Mouse (Mus musculus): ENCODE results near the gene Yipf3. TPM values are rescaled to one million over a fixed set of nuclear protein-coding genes. Genes with fewer than 3 reads are reported as not detected.

Gene Yipf3
- polyA plus RNA-seq, 1 experiment, result 76.6 TPM

GRCm38 (mm10) chr17:46297028-46297363 lies 49.1 kb downstream of the Yipf3 start:
- TF ChIP-seq GATA1 (IDR thresholded peaks at IDR 0.05; ENCODE audit: low read length), result no peak

DNA sequence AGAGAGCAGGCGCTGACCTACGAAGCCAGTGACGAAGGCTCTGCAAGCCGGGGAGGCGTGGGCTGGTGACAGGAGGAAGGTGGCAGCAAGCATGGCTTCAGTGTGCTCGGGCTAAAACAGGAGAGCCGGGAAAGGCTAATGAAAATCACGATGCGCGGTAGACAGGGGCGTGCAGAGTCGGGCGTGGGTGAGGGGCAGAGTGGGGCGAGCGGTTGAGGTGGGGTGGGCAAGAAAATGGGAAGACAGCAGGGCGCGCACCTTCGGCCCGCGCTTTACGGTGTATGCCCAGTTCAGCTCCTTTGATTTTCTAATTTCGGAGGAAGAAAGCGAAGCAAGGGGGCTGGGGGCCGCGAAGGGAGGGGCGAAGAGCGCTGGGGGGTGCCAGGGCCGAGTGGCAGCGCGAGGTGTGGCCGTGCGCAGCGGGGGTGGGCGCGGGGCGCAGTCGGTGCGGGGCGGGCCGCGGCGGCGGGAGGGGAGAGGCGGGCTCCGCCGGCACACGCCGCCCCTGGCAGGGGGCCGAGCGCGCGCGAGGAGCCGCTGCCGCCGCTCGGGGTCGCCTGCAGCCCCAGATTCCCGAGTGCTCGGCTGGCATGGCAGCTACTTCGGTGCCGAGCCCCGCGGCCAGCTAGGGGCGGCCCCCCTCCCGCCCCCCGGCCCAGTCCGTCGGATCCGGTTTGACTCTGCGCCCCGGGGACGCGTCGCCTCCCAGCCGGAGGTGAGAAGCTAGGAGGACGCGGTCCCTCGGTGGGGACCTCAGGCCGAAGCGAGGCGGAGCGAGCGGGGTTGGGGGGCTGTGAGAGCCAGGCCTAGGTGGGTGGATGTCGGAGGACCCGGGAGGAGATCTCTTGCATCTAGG lies 49.7 kb downstream of the Yipf3 start, which contains the start of gene Dlk2:
Dlk2 (plus strand) TSS at position 58 of the 856 bp plus-strand sequence.
- no peak for TF ChIP-seq GATA1 (IDR thresholded peaks at IDR 0.05; ENCODE audit: low read length)

GRCm38 (mm10) chr17:46298220-46298913 lies 50.5 kb downstream of the Yipf3 start:
- no peak for TF ChIP-seq GATA1 (IDR thresholded peaks at IDR 0.05; ENCODE audit: low read length)

- TF ChIP-seq GATA1 (IDR thresholded peaks at IDR 0.05; ENCODE audit: low read length), result no peak
Measured at GRCm38 (mm10) chr17:46301892-46302291, 54.0 kb downstream of the Yipf3 start.

Other genes with a start within 250 kb of the Yipf3 start
- gene Vegfa, start 215.7 kb upstream of the Yipf3 start, polyA plus RNA-seq (2012), result 42.9 and 53.0 TPM in 2 replicates
- 91.7 and 133 TPM in 2 replicates for gene Mrps18a, start 137.1 kb upstream of the Yipf3 start, polyA plus RNA-seq (2012)
- gene Rsph9, start 103.9 kb upstream of the Yipf3 start, polyA plus RNA-seq (2012), result 0.08 TPM in 1 of 2 replicates, not detected in the other
- gene Mad2l1bp, start 94.5 kb upstream of the Yipf3 start, polyA plus RNA-seq (2012), result 7.0 and 14.8 TPM in 2 replicates
- 38.1 and 53.1 TPM in 2 replicates for gene Gtpbp2, start 87.0 kb upstream of the Yipf3 start, polyA plus RNA-seq (2012)
- 1.6 and 1.7 TPM in 2 replicates for gene Polh, start 45.4 kb upstream of the Yipf3 start, polyA plus RNA-seq (2012)
- gene Xpo5, start 45.3 kb upstream of the Yipf3 start, polyA plus RNA-seq (2012), result 20.8 and 31.0 TPM in 2 replicates
- 16.5 and 28.3 TPM in 2 replicates for gene Polr1c, start within 50 bp of the Yipf3 start, polyA plus RNA-seq (2012)
- 1.5 and 1.6 TPM in 2 replicates for gene Lrrc73, start 5.5 kb downstream of the Yipf3 start, polyA plus RNA-seq (2012)
- 90.9 and 127 TPM in 2 replicates for gene Tjap1, start 34.9 kb downstream of the Yipf3 start, polyA plus RNA-seq (2012)
- not detected in 2 replicates for gene Dlk2, start 49.3 kb downstream of the Yipf3 start, polyA plus RNA-seq (2012)
- 11.8 and 12.9 TPM in 2 replicates for gene Abcc10, start 80.3 kb downstream of the Yipf3 start, polyA plus RNA-seq (2012)
- 7.3 and 7.6 TPM in 2 replicates for gene Zfp318, start 135.7 kb downstream of the Yipf3 start, polyA plus RNA-seq (2012)
- not detected in 2 replicates for gene Crip3, start 180.8 kb downstream of the Yipf3 start, polyA plus RNA-seq (2012)
- gene Slc22a7, start 190.4 kb downstream of the Yipf3 start, polyA plus RNA-seq (2012), result not detected in 2 replicates
- gene Ttbk1, start 239.6 kb downstream of the Yipf3 start, polyA plus RNA-seq (2012), result not detected in 2 replicates
- gene Dnph1, start 248.6 kb downstream of the Yipf3 start, polyA plus RNA-seq (2012), result 45.3 and 54.4 TPM in 2 replicates